Mouse (Mus musculus) neural tube, postnatal 0 days (tissue): ENCODE results near the gene Mdh2. TPM values are rescaled to one million over a fixed set of nuclear protein-coding genes. Genes with fewer than 3 reads are reported as not detected.

Source experiments
- microRNA-seq: library from miRNA; unstranded; fragments of <30 nt; microRNA quantifications from one replicate; pipeline ENCODE4, GENCODE M21; 2016
- polyA plus RNA-seq: library from polyadenylated mRNA; unstranded; fragments of >200 nt; fragmentation: Nextera tagmentation; extraction: Ambion mirVana; gene quantifications from 2 replicates; pipeline ENCODE4 v1.2.1, GENCODE M21; 2015

Gene Mdh2
- 780 and 785 TPM in 2 replicates for polyA plus RNA-seq

GRCm38 (mm10) chr5:135778471-135779445 lies at the start of gene Mdh2:
Mdh2 (plus strand) TSS chr5:135778480.

GRCm38 (mm10) chr5:135743741-135744609 lies 34.3 kb upstream of the Mdh2 start, which contains the start of gene Tmem120a:
Tmem120a (minus strand) TSS chr5:135744448.

GRCm38 (mm10) chr5:135777796-135778470 lies 347 bp upstream of the Mdh2 start, which contains the start of gene Styxl1:
Styxl1 (minus strand) TSS chr5:135778385.

GRCm38 (mm10) chr5:135806555-135807262 lies 28.4 kb downstream of the Mdh2 start, which contains the start of gene Srrm3:
Srrm3 (plus strand) TSS chr5:135806890.

Small RNAs within 50 kb of the gene (microRNA-seq; reads per million reads assigned to microRNA genes)
- gene Gm23268, result not detected
- not detected for gene Mir7034

Other genes with a start within 250 kb of the Mdh2 start
- gene Hip1, start 233.4 kb upstream of the Mdh2 start, polyA plus RNA-seq, result 32.1 and 36.3 TPM in 2 replicates
- gene Ccl26, start 214.9 kb upstream of the Mdh2 start, polyA plus RNA-seq, result not detected in 2 replicates
- 2.1 and 6.8 TPM in 2 replicates for gene Ccl24, start 205.4 kb upstream of the Mdh2 start, polyA plus RNA-seq
- gene Rhbdd2, start 145.9 kb upstream of the Mdh2 start, polyA plus RNA-seq, result 138 TPM in 2 replicates
- gene Por, start 108.4 kb upstream of the Mdh2 start, polyA plus RNA-seq, result 71.5 and 82.6 TPM in 2 replicates
- 75.4 and 76.1 TPM in 2 replicates for gene Tmem120a, start 34.0 kb upstream of the Mdh2 start, polyA plus RNA-seq
- gene Styxl1, start 95 bp upstream of the Mdh2 start, polyA plus RNA-seq, result 0.52 and 0.57 TPM in 2 replicates
- 61.2 and 76.3 TPM in 2 replicates for gene Srrm3, start 28.4 kb downstream of the Mdh2 start, polyA plus RNA-seq
- gene Hspb1, start 109.4 kb downstream of the Mdh2 start, polyA plus RNA-seq, result 39.9 and 63.0 TPM in 2 replicates
- 658 and 779 TPM in 2 replicates for gene Ywhag, start 156.1 kb downstream of the Mdh2 start, polyA plus RNA-seq
- gene Ssc4d, start 196.1 kb downstream of the Mdh2 start, polyA plus RNA-seq, result 2.6 and 3.0 TPM in 2 replicates
- 0.34 and 0.45 TPM in 2 replicates for gene Zp3, start 201.6 kb downstream of the Mdh2 start, polyA plus RNA-seq
- gene Dtx2, start 216.3 kb downstream of the Mdh2 start, polyA plus RNA-seq, result 15.7 and 18.5 TPM in 2 replicates